Mouse (Mus musculus) heart, adult 2 months (tissue): ENCODE measurements around the gene Tmem247. TPM values are rescaled to one million over a fixed set of nuclear protein-coding genes. Genes with fewer than 3 reads are reported as not detected.

Experiments used
- DNase-seq, 2 experiments: peaks; one replicate each; pipeline ENCODE4 v3.0.0; 2021
- H3K27ac ChIP-seq: fragments of 200-600 bp; 2 replicates; pipeline ENCODE4 v1.8.1; 2022
- H3K27me3 ChIP-seq: fragments of 200-500 bp; 2 replicates; pipeline ENCODE4 v1.6.1; 2012; ENCODE audit warnings: mild to moderate bottlenecking, low read length, inconsistent platforms, mixed read lengths; ENCODE audit not compliant: control insufficient read depth, insufficient read depth
- H3K36me3 ChIP-seq: fragments of 200-500 bp; 2 replicates; pipeline ENCODE4 v1.6.1; 2012; ENCODE audit warnings: low read length, inconsistent platforms; ENCODE audit not compliant: control insufficient read depth, insufficient read depth
- H3K4me1 ChIP-seq: fragments of 200-500 bp; 2 replicates; pipeline ENCODE4 v1.6.1; 2011; ENCODE audit warnings: low read length; ENCODE audit not compliant: control insufficient read depth, insufficient read depth
- H3K4me3 ChIP-seq: fragments of 200-600 bp; 2 replicates; pipeline ENCODE4 v1.8.1; 2022
- H3K79me2 ChIP-seq: fragments of 200-500 bp; replicated peaks from 2 replicates; pipeline ENCODE4 v1.6.1; 2012; ENCODE audit warnings: mild to moderate bottlenecking, inconsistent platforms, low read length, moderate library complexity, mixed read lengths; ENCODE audit not compliant: control insufficient read depth, insufficient read depth
- H3K9ac ChIP-seq: fragments of 200-500 bp; 2 replicates; pipeline ENCODE4 v1.6.1; 2012; ENCODE audit warnings: low read depth, mild to moderate bottlenecking, control low read depth, inconsistent platforms, low read length, mixed read lengths
- CTCF ChIP-seq: fragments of 200-600 bp; IDR thresholded peaks from 2 replicates; pipeline ENCODE4 v1.8.1; 2022; ENCODE audit warnings: antibody characterized with exemption, mild to moderate bottlenecking, moderate library complexity
- EP300 ChIP-seq: fragments of 200-500 bp; IDR thresholded peaks from 2 replicates; pipeline ENCODE4 v1.6.1; 2011; ENCODE audit warnings: low read depth, low read length, control low read depth; ENCODE audit not compliant: insufficient read depth
- POLR2A ChIP-seq: fragments of 200-500 bp; IDR thresholded peaks from 2 replicates; pipeline ENCODE4 v1.6.1; 2011; ENCODE audit warnings: mild to moderate bottlenecking, low read depth, low read length, control low read depth; ENCODE audit not compliant: insufficient read depth
- WGBS: fragments of 180-500 bp; shearing (Covaris S2); methylation state at CpG from one replicate; pipeline ENCODE4 v1.1.7; 2018; 5-methylcytosine and 5-hydroxymethylcytosine counted together
- intact Hi-C: fragments of 180-260 bp; cut with DNase I; formaldehyde crosslinking; loops from one replicate; pipeline ENCODE4 v1.15.1; 2025
- polyA plus RNA-seq: library from polyadenylated mRNA; depleted of rRNA; stranded (reverse); fragments of >200 nt; gene quantifications from 2 replicates; pipeline ENCODE4 v1.2.3, GENCODE M21; 2012
- total RNA-seq, 2 experiments: library from RNA; stranded (reverse); gene quantifications; 2 replicates each; pipeline ENCODE4 v1.2.3; 2021

Tmem247 gene
- total and polyA plus RNA-seq, 3 experiments = not detected

DNA sequence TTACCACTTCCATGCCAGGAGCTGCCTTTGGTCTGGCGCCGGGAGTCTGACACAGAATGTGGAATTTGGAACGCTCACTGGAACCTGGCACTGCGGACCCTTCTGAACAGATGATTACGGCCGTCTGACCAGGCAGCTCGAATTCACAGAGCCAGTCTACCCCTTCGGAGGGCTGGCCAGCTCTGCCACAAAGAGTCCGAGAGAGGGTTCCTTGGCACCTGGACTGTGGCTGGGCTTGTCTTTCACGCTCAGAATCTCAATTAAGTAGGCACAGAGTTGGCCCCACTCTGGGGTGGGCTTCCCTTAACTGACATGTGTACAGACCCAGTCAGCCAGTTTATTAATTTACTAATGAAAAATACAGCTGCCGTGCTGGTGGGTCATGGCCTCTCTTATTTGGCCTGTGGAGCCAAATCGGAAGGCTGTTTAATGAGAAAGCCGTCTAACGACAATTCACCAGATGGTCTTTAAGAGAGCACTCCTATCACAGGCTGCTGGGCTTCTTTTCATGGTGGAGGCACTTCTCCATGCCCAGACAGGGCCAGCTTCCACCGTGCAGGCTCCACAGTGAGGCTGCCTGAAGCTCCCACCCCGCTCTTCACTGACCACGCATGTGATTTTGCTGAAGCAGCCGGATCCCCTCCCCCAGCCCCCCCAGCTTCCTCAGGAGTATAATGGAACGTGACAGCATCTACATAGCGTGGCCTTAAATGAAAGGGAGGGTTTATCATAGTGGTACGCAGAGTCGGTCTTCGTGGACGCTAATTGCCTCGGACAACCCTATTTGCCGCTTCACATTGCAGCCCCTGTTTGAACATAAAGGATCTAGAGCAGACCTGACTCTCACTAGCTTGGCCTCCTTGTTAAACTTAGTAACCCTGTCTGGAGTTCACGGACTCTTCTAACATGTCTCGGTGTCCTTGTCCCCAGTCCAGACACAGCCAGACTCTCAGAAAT, 31.0 kb downstream of the Tmem247 start, which contains the start of gene Atp6v1e2:
Gene Atp6v1e2, minus strand, starts transcription at position 58 of the 957 bp plus-strand sequence.
- TF ChIP-seq EP300 (no peak), POLR2A (no peak), CTCF (no peak)
- Histone ChIP-seq H3K4me3 (no peak within 1 kb of the TSS), H3K9ac (no peak within 1 kb of the TSS), H3K27ac (peak within 1 kb of the TSS; percentile 36; the same call in 1 of the 2 replicates), H3K4me1 (no peaks in the 10 kb centered on the region; the same call in 1 of the 2 replicates), H3K27me3 (no peaks in the 10 kb centered on the region), H3K36me3 (no peaks in the 10 kb centered on the region), H3K79me2 (no peaks in the 10 kb centered on the region)
- no peak for DNase-seq
- 82% methylated on average over 28 of the region's 28 CpGs for WGBS
- intact Hi-C loops = no loop called here

GRCm38 (mm10) chr17:86948801-86949200, 31.7 kb downstream of the Tmem247 start:
- H3K36me3 ChIP-seq = no peaks in the 10 kb centered on the region
- no peak overlapping the region for H3K4me3 ChIP-seq
- H3K9ac ChIP-seq = no peak overlapping the region
- no peaks in the 10 kb centered on the region; the same call in 1 of the 2 replicates for H3K4me1 ChIP-seq
- H3K27ac ChIP-seq = peak overlapping the region; percentile 36; the same call in 1 of the 2 replicates
- intact Hi-C loops = no loop called here
- H3K79me2 ChIP-seq = no peaks in the 10 kb centered on the region
- TF ChIP-seq EP300 = no peak
- TF ChIP-seq POLR2A = no peak
- TF ChIP-seq CTCF = no peak
- peak; percentile 52 to 67 for DNase-seq
- H3K27me3 ChIP-seq = no peaks in the 10 kb centered on the region
- WGBS = 61% methylated on average over 6 of the region's 6 CpGs

- intact Hi-C loops = no loop called here
- H3K36me3 ChIP-seq = no peaks in the 10 kb centered on the region
- DNase-seq = no peak
- no peak overlapping the region; the same call in 1 of the 2 replicates for H3K27ac ChIP-seq
- TF ChIP-seq EP300 (no peak), POLR2A (no peak), CTCF (no peak)
- no peaks in the 10 kb centered on the region for H3K79me2 ChIP-seq
- H3K9ac ChIP-seq = no peak overlapping the region
- H3K4me1 ChIP-seq = peaks cover 2% of the 10 kb centered on the region
- 81% methylated on average over 5 of the region's 5 CpGs for WGBS
- H3K4me3 ChIP-seq = no peak overlapping the region
- no peaks in the 10 kb centered on the region for H3K27me3 ChIP-seq
Measured at GRCm38 (mm10) chr17:86957239-86957638, 40.1 kb downstream of the Tmem247 start.

GRCm38 (mm10) chr17:86957968-86958367, 40.8 kb downstream of the Tmem247 start:
- DNase-seq = no peak
- TF ChIP-seq EP300 = no peak
- no peak for TF ChIP-seq CTCF
- TF ChIP-seq POLR2A = no peak
- intact Hi-C loops = no loop called here
- Histone ChIP-seq H3K79me2 (no peaks in the 10 kb centered on the region), H3K9ac (no peak overlapping the region), H3K36me3 (no peaks in the 10 kb centered on the region), H3K27ac (no peak overlapping the region), H3K4me3 (no peak overlapping the region), H3K27me3 (no peaks in the 10 kb centered on the region), H3K4me1 (peaks cover 2% of the 10 kb centered on the region)
- WGBS = 73% methylated on average over 14 of the region's 14 CpGs

DNA sequence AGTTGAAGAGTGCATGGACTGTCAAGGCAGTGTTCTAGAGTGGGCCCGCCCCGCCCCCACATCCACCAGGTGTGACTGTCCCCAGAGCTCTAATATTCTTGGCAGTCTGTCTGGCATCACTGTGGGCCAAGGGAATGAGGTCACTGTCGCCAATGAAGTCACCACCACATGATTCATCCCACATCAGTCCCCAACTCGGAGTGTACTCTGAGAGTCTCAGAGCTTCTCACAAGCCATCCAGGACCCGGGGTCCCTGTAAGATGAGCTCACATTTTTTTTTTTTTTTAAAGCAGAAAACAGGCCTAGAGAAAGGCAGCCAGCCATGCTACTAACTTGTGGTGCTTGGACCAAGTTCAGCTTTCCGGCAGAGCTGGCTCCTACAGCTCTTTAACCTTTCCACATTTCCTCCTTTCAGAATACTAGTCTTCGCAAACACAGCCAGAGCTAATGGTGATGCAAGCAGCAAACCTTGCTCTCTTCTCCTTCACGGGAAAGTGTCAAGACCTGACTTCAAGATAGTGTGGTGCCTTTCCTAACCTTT, 44.2 kb downstream of the Tmem247 start:
- intact Hi-C loops = loop anchor here (2.0 to 10.0 kb wide), 3 partner anchors 21 to 483 kb away; partner anchors contain the start of genes Calm2 and Socs5
- Histone ChIP-seq H3K27me3 (no peaks in the 10 kb centered on the region), H3K36me3 (no peaks in the 10 kb centered on the region), H3K27ac (peak overlapping the region; percentile 96), H3K4me1 (peaks cover 2% of the 10 kb centered on the region), H3K79me2 (0 out of 2 replicates have a peak, but pooled peaks cover 2% of the 10 kb centered on the region), H3K9ac (peak overlapping the region; percentile 29; the same call in 1 of the 2 replicates), H3K4me3 (peak overlapping the region; percentile 12; the same call in 1 of the 2 replicates)
- 25% methylated on average over 8 of the region's 8 CpGs for WGBS
- TF ChIP-seq EP300 (peak; percentile 38; the same call in 1 of the 2 replicates), POLR2A (0 out of 2 replicates have a peak, but pooled peaks have one; percentile 34), CTCF (no peak)
- peak; percentile 66 to 82 for DNase-seq
